Mouse (Mus musculus): ENCODE data around the gene DXBay18. TPM values are rescaled to one million over a fixed set of nuclear protein-coding genes. Genes with fewer than 3 reads are reported as not detected.

DXBay18 gene
- polyA plus RNA-seq (2017; shearing (Covaris generic)) = not detected

DNA sequence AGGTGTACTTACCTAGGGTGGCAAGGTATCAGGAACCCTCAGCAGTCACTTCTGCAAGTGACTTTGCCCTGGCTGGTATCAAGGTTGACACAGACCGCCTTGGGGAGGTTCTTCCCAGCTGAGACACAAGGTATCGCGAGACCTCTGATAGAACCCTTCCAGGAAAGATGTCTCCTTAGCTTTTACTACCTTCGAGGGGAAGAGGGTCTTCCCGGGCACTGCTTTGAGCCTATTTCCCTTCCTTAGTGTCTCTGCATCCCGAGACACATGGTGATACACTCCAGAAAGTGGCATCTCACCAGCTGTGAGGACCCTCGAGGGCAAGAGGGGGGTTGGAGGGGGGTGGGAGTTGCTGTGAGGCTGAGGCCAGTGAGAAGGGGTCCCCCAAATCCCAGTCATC, at the start of gene DXBay18:
TSS of gene DXBay18 (minus strand) at position 101 of the 400 bp plus-strand sequence.

DNA sequence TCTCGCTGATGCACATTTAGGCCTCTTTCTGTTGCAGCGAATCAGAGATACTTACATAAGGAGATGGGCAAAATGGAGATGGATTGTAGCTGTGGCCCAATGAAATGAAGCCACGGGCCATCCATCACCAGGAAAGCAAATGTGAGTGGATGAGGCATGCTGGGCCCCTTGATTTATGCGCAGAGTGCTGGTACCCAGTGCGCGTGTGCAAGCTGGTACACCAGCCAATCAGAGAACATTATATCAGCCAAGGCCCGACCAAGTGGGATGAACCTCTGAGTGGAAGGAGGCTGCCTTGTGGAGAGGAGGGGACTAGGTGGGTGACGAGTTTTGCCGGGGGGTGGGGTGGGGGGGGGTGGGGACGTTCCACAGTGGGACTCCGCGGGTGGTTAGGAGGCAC, 42.7 kb upstream of the DXBay18 start, which contains the start of gene Xlr3b:
TSS of gene Xlr3b (plus strand) at position 274 of the 400 bp plus-strand sequence.

DNA sequence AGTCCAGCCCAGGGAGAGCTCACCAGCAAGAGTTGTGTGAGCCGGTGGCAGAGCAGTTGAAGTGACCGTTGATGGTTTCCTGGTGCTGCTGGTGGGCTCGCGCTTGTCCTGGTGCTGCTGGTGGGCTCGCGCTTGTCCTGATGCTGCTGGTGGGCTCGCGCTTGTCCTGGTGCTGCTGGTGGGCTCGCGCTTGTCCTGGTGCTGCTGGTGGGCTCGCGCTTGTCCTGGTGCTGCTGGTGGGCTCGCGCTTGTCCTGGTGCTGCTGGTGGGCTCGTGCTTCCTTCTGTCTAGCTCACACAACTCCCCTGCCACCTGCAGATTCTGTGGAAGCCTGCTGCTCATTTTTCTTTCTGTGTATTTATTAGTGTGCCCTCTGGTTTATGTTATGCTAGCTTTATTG, 27.6 kb upstream of the DXBay18 start, which contains the start of gene Spin2d:
TSS of gene Spin2d (minus strand) at position 101 of the 400 bp plus-strand sequence.

DNA sequence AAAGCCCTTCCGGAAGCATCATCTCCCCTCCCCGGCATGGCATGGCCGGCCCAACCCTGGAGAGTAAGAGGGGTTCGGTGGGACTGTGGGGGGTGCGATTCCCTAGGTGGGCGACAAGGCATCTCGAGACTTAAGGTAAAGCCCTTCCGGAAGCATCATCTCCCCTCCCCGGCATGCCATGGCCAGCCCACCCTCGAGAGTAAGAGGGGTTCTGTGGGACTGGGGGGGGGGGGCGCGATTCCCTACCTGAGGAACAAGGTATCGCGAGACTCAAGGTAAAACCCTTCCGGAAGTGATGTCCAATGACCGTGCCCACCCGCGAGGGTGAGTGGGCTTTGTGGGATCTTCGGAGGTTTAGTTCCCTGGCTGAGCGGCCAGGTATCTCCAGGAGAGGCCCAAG, 754 bp downstream of the DXBay18 start, which contains the start of gene Xlr5b:
TSS of gene Xlr5b (plus strand) at position 301 of the 400 bp plus-strand sequence.

DNA sequence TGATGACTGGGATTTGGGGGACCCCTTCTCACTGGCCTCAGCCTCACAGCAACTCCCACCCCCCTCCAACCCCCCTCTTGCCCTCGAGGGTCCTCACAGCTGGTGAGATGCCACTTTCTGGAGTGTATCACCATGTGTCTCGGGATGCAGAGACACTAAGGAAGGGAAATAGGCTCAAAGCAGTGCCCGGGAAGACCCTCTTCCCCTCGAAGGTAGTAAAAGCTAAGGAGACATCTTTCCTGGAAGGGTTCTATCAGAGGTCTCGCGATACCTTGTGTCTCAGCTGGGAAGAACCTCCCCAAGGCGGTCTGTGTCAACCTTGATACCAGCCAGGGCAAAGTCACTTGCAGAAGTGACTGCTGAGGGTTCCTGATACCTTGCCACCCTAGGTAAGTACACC, 32.5 kb downstream of the DXBay18 start, which contains the start of gene Gm14685:
TSS of gene Gm14685 (plus strand) at position 301 of the 400 bp plus-strand sequence.

DNA sequence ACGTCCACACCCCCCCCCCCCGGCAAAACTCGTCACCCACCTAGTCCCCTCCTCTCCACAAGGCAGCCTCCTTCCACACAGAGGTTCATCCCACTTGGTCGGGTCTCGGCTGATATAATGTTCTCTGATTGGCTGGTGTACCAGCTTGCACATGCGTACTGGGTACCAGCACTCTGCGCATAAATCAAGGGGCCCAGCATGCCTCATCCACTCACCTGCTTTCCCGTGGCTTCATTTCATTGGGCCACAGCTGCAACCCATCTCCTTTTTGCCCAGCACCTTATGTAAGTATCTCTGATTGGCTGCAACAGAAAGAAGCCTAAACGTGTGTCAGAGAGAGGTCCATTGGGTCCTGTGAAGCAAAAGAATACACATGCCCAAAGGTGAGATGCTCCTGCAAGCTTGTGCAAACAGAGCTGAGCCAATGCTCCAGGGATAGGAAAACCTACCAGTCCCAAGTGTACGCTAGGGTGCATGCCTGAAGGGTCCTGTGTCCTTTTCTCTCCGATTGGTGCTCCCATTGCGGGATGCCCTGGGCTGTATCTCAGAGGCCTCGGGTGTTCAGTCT, 52.2 kb downstream of the DXBay18 start, which contains the start of gene Xlr3a:
TSS of gene Xlr3a (minus strand) at position 155 of the 568 bp plus-strand sequence.

Other genes with a start within 250 kb of the DXBay18 start
- gene Cetn2, start 231.0 kb downstream of the DXBay18 start, polyA plus RNA-seq (2017; shearing (Covaris generic)) = 100 to 1,000 TPM; 125 to 129 TPM
- 10 to 100 TPM; 12.7 to 23.3 TPM for gene Nsdhl, start 230.9 kb downstream of the DXBay18 start, polyA plus RNA-seq (2017; shearing (Covaris generic))
- under 1 TPM in 1 of 2 experiments, not detected in 1; 0.18 TPM for gene Zfp185, start 162.1 kb downstream of the DXBay18 start, polyA plus RNA-seq (2017; shearing (Covaris generic))
- under 1 TPM in 1 of 2 experiments, not detected in 1; 0.22 TPM for gene Pnma5, start 112.3 kb downstream of the DXBay18 start, polyA plus RNA-seq (2017; shearing (Covaris generic))
- gene Pnma3, start 84.7 kb downstream of the DXBay18 start, polyA plus RNA-seq (2017; shearing (Covaris generic)) = not detected
- 10 to 100 TPM; 78.3 to 92.0 TPM for gene Xlr4a, start 67.0 kb downstream of the DXBay18 start, polyA plus RNA-seq (2017; shearing (Covaris generic))
- gene Xlr3a, start 52.4 kb downstream of the DXBay18 start, polyA plus RNA-seq (2017; shearing (Covaris generic)) = 1 to 10 TPM in 1 of 2 experiments, under 1 TPM in 1; 0.33 to 4.0 TPM
- gene Gm14685, start 32.4 kb downstream of the DXBay18 start, polyA plus RNA-seq (2017; shearing (Covaris generic)) = under 1 TPM in 1 of 2 experiments, not detected in 1; 0.20 TPM
- gene Xlr5b, start 654 bp downstream of the DXBay18 start, polyA plus RNA-seq (2017; shearing (Covaris generic)) = not detected
- not detected for gene Spin2d, start 27.5 kb upstream of the DXBay18 start, polyA plus RNA-seq (2017; shearing (Covaris generic))
- 10 to 100 TPM in 1 of 2 experiments, 1 to 10 TPM in 1; 4.4 to 19.7 TPM for gene Xlr3b, start 42.8 kb upstream of the DXBay18 start, polyA plus RNA-seq (2017; shearing (Covaris generic))
- 100 to 1,000 TPM; 126 to 145 TPM for gene Xlr4b, start 64.9 kb upstream of the DXBay18 start, polyA plus RNA-seq (2017; shearing (Covaris generic))
- gene F8a, start 78.8 kb upstream of the DXBay18 start, polyA plus RNA-seq (2017; shearing (Covaris generic)) = 10 to 100 TPM; 17.4 to 19.3 TPM
- 10 to 100 TPM; 60.1 to 81.5 TPM for gene Xlr4c, start 93.7 kb upstream of the DXBay18 start, polyA plus RNA-seq (2017; shearing (Covaris generic))
- gene Xlr3c, start 115.9 kb upstream of the DXBay18 start, polyA plus RNA-seq (2017; shearing (Covaris generic)) = under 1 TPM in 1 of 2 experiments, not detected in 1; 0.13 TPM
- under 1 TPM in 1 of 2 experiments, not detected in 1; 0.12 TPM for gene Xlr5a, start 143.5 kb upstream of the DXBay18 start, polyA plus RNA-seq (2017; shearing (Covaris generic))
- not detected for gene Xlr5c, start 143.5 kb upstream of the DXBay18 start, polyA plus RNA-seq (2017; shearing (Covaris generic))
- gene Gm45015, start 187.4 kb upstream of the DXBay18 start, polyA plus RNA-seq (2017; shearing (Covaris generic)) = not detected
- 10 to 100 TPM in 1 of 2 experiments, 1 to 10 TPM in 1; 8.2 to 11.7 TPM for gene Zfp275, start 193.2 kb upstream of the DXBay18 start, polyA plus RNA-seq (2017; shearing (Covaris generic))
- gene Gm18336, start 249.3 kb upstream of the DXBay18 start, polyA plus RNA-seq (2017; shearing (Covaris generic)) = not detected